In the genomic region with DNA sequence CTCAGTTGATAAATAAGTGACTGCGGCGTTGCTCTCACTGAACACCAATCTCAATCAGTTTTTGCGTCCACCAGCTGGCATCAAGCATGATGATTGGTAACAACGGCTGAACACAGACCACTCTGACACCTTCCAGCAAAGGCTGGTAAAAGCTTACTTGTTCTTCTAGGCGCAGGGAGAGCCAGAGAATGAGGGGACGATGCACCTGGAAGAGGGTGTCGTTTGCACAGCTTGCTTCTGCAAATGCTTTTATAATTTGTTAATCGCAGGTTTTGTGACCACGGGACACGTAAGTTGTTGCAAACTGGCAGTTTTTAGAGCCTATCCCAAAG, we compare ENCODE assay signal across 11 mouse cellular contexts. TPM values are rescaled to one million over a fixed set of nuclear protein-coding genes. Genes with fewer than 3 reads are reported as not detected.
DNase-seq lines count a peak whose midpoint lies in the region; ATAC-seq lines count a peak whose summit lies in the region.
"Had no signal": no experiment of that assay in that cellular context is flagged by ENCODE, and none has a peak within 500 bp of the region (broad histone marks: within the 10 kb centered on the region; RNA-seq: fewer than 3 reads in every experiment).

No protein-coding gene starts in this region.

- 0 out of 2 replicates have a peak overlapping the region, but pooled peaks have one; percentile 23 for H3K27ac ChIP-seq in kidney, embryonic 15.5 days
- 0 out of 2 replicates have a peak overlapping the region, but pooled peaks have one; percentile 9 for H3K27ac ChIP-seq in forebrain, embryonic 11.5 days (ENCODE audit: low read depth, low read length)
- H3K27ac ChIP-seq in hindbrain, embryonic 13.5 days: peak overlapping the region; percentile 90
- peak overlapping the region; percentile 64 for H3K27ac ChIP-seq in midbrain, embryonic 16.5 days (ENCODE audit: low read length)

- no peaks in the 10 kb centered on the region for H3K27me3 ChIP-seq in kidney, embryonic 15.5 days
- H3K27me3 ChIP-seq in forebrain, embryonic 11.5 days (ENCODE audit: control insufficient read depth, insufficient read depth, low read length): peaks cover 2% of the 10 kb centered on the region; the same call in 1 of the 2 replicates
- H3K27me3 ChIP-seq in hindbrain, embryonic 13.5 days: no peaks in the 10 kb centered on the region
- no peaks in the 10 kb centered on the region for H3K27me3 ChIP-seq in midbrain, embryonic 16.5 days (ENCODE audit: control insufficient read depth, insufficient read depth, low read depth, low read length)

- H3K36me3 ChIP-seq in kidney, embryonic 15.5 days: peaks cover 3% of the 10 kb centered on the region; the same call in 1 of the 2 replicates
- no peaks in the 10 kb centered on the region for H3K36me3 ChIP-seq in forebrain, embryonic 11.5 days (ENCODE audit: control insufficient read depth, insufficient read depth, low read length)
- H3K36me3 ChIP-seq in hindbrain, embryonic 13.5 days: no peaks in the 10 kb centered on the region
- H3K36me3 ChIP-seq in midbrain, embryonic 16.5 days (ENCODE audit: control insufficient read depth, insufficient read depth, low read length): no peaks in the 10 kb centered on the region
- H3K36me3 ChIP-seq: G1E had no signal

- ATAC-seq in kidney, embryonic 15.5 days (replicated peaks; ENCODE audit: low FRiP score): no peak
- ATAC-seq in forebrain, embryonic 11.5 days (replicated peaks; ENCODE audit: low FRiP score): no peak
- no peak for ATAC-seq in hindbrain, embryonic 13.5 days (ENCODE audit: low FRiP score)
- peak; percentile 68 for ATAC-seq in midbrain, embryonic 16.5 days
- no peak for ATAC-seq in inflammation-experienced regulatory T-cells, adult 6 months

- intact Hi-C loops in gastrocnemius, postnatal 14 days (cut with DNase I; ENCODE audit: low total_unique reads): no loop called here

- 0 out of 2 replicates have a peak overlapping the region, but pooled peaks have one; percentile 1 for H3K4me3 ChIP-seq in kidney, embryonic 15.5 days (replicated peaks)
- no peak overlapping the region for H3K4me3 ChIP-seq in forebrain, embryonic 11.5 days (ENCODE audit: low read depth, low read length)
- peak overlapping the region; percentile 0; the same call in 1 of the 2 replicates for H3K4me3 ChIP-seq in hindbrain, embryonic 13.5 days
- H3K4me3 ChIP-seq in midbrain, embryonic 16.5 days (ENCODE audit: low read depth, low read length): no peak overlapping the region

- H3K9ac ChIP-seq in kidney, embryonic 15.5 days: no peak overlapping the region
- no peak overlapping the region for H3K9ac ChIP-seq in forebrain, embryonic 11.5 days (ENCODE audit: low read length)
- peak overlapping the region; percentile 53; the same call in 1 of the 2 replicates for H3K9ac ChIP-seq in hindbrain, embryonic 13.5 days
- H3K9ac ChIP-seq in midbrain, embryonic 16.5 days (ENCODE audit: low read depth, low read length): peak overlapping the region; percentile 42; the same call in 1 of the 2 replicates

- no peak for DNase-seq in kidney, adult 11 months
- DNase-seq in forebrain, embryonic 11.5 days (ENCODE audit: low spot score): no peak
- no peak for DNase-seq in gastrocnemius, postnatal 14 days
- DNase-seq in kidney, adult 8-10 months: no peak
- DNase-seq: adrenal gland, postnatal 25 days; gastrocnemius, postnatal 25 days had no signal

- H3K9me3 ChIP-seq in kidney, embryonic 15.5 days (replicated peaks): no peaks in the 10 kb centered on the region
- no peaks in the 10 kb centered on the region for H3K9me3 ChIP-seq in forebrain, embryonic 11.5 days (ENCODE audit: control insufficient read depth, low read length)
- no peaks in the 10 kb centered on the region for H3K9me3 ChIP-seq in hindbrain, embryonic 13.5 days
- H3K9me3 ChIP-seq in midbrain, embryonic 16.5 days (replicated peaks; ENCODE audit: control insufficient read depth, low read length, poor library complexity, severe bottlenecking): no peaks in the 10 kb centered on the region
- H3K9me3 ChIP-seq: G1E had no signal

- peaks cover 19% of the 10 kb centered on the region for H3K4me1 ChIP-seq in kidney, embryonic 15.5 days
- H3K4me1 ChIP-seq in forebrain, embryonic 11.5 days (replicated peaks; ENCODE audit: control insufficient read depth, insufficient read depth, low read length): no peaks in the 10 kb centered on the region; the same call in 1 of the 2 replicates
- H3K4me1 ChIP-seq in hindbrain, embryonic 13.5 days (replicated peaks): peaks cover 29% of the 10 kb centered on the region
- peaks cover 19% of the 10 kb centered on the region for H3K4me1 ChIP-seq in midbrain, embryonic 16.5 days (ENCODE audit: control insufficient read depth, insufficient read depth, low read length)

- WGBS in kidney, embryonic 15.5 days: 40% methylated on average over 10 of the region's 10 CpGs
- WGBS in forebrain, embryonic 11.5 days: 50% methylated on average over 10 of the region's 10 CpGs
- 25% methylated on average over 10 of the region's 10 CpGs for WGBS in hindbrain, embryonic 13.5 days
- 17% methylated on average over 10 of the region's 10 CpGs for WGBS in midbrain, embryonic 16.5 days

- peak overlapping the region; percentile 48 for H3K4me2 ChIP-seq in kidney, embryonic 15.5 days
- peak overlapping the region; percentile 22; the same call in 1 of the 2 replicates for H3K4me2 ChIP-seq in forebrain, embryonic 11.5 days (ENCODE audit: low read depth, low read length, severe bottlenecking)
- H3K4me2 ChIP-seq in hindbrain, embryonic 13.5 days: peak overlapping the region; percentile 46
- H3K4me2 ChIP-seq in midbrain, embryonic 16.5 days (ENCODE audit: low read length): peak overlapping the region; percentile 36

RNA-seq across cellular contexts. Expression of a gene that starts 51.4 kb away (rescaled TPM):
- polyA plus RNA-seq in kidney, embryonic 15.5 days (2015; fragmentation: Nextera tagmentation; extraction: Ambion mirVana): 48.1 and 48.7 TPM in 2 replicates
- polyA plus RNA-seq in forebrain, embryonic 11.5 days (2014; fragmentation: Nextera tagmentation; extraction: Ambion mirVana): 50.5 and 53.1 TPM in 2 replicates
- polyA plus RNA-seq in hindbrain, embryonic 13.5 days (2015; fragmentation: Nextera tagmentation; extraction: Ambion mirVana): 39.5 and 42.4 TPM in 2 replicates
- 57.4 and 61.3 TPM in 2 replicates for polyA plus RNA-seq in midbrain, embryonic 16.5 days (2015; fragmentation: Nextera tagmentation; extraction: Ambion mirVana)
- total RNA-seq in gastrocnemius, postnatal 14 days (2021): 1 to 10 TPM; 6.2 to 6.9 TPM
- polyA plus RNA-seq in inflammation-experienced regulatory T-cells, adult 6 months (2017; shearing (Covaris generic)): 10 to 100 TPM; 25.5 to 32.2 (median 30.2) TPM

RNA-seq across cellular contexts. Expression of a gene that starts 51.8 kb away (rescaled TPM):
- polyA plus RNA-seq in kidney, embryonic 15.5 days (2015; fragmentation: Nextera tagmentation; extraction: Ambion mirVana): 168 and 169 TPM in 2 replicates
- 296 and 314 TPM in 2 replicates for polyA plus RNA-seq in forebrain, embryonic 11.5 days (2014; fragmentation: Nextera tagmentation; extraction: Ambion mirVana)
- polyA plus RNA-seq in hindbrain, embryonic 13.5 days (2015; fragmentation: Nextera tagmentation; extraction: Ambion mirVana): 231 and 237 TPM in 2 replicates
- polyA plus RNA-seq in midbrain, embryonic 16.5 days (2015; fragmentation: Nextera tagmentation; extraction: Ambion mirVana): 199 and 210 TPM in 2 replicates
- total RNA-seq in gastrocnemius, postnatal 14 days (2021): 10 to 100 TPM; 56.1 to 60.2 TPM
- polyA plus RNA-seq in inflammation-experienced regulatory T-cells, adult 6 months (2017; shearing (Covaris generic)): 100 to 1,000 TPM; 121 to 134 (median 123) TPM

Comparison
In these comparisons a context has a peak if more than half of its experiments do, and no peak if none do; other contexts are left out.
1. H3K27ac ChIP-seq: peak in every context shown above with its lines; median percentile 90 in hindbrain, embryonic 13.5 days; 64 in midbrain, embryonic 16.5 days; 23 in kidney, embryonic 15.5 days; 9 in forebrain, embryonic 11.5 days.
2. H3K4me3 ChIP-seq: peak in kidney, embryonic 15.5 days (single experiment) and hindbrain, embryonic 13.5 days (single experiment); none in forebrain, embryonic 11.5 days (single experiment) and midbrain, embryonic 16.5 days (single experiment).
3. H3K9ac ChIP-seq: peak in hindbrain, embryonic 13.5 days (single experiment) and midbrain, embryonic 16.5 days (single experiment); none in kidney, embryonic 15.5 days (single experiment) and forebrain, embryonic 11.5 days (single experiment).
4. Peak in every context shown above with its lines, with median percentiles within 50 percentile points of each other: H3K4me2 ChIP-seq.